In the genomic region with DNA sequence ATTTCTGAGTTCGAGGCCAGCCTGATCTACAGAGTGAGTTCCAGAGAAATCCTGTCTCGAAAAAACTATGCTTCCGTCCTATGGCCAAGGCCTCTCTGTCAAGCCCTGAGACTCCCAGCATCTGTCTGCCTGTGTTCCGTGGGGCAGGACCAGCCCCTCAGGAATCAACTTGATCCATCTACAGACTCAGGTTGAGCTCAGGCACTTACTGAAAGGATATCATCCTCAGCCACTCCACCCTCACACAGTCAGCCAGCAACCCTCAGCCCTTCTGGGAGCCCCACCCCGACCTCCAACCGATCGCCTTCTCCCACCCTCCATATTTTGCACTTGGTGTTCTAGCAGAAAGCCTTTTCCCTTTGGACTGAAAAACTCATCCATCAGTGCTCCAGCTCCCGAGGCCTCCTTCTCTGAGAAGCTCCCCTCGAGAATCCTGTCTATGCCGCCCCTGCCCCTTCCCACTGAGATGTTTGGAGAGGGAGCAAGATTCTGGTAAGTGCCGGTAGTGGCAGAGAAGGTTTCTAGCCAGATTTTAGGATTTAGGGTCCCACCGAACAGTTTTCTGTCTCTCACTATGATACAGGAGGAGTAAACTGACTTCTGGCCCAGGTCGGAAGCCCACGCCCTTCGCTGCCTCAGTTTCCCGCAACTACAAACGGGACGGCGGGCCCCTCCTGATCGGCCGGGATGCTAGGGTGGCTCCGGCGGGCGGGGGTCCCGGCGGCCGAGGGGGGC, we compare ENCODE assay signal across 8 mouse cellular contexts. TPM values are rescaled to one million over a fixed set of nuclear protein-coding genes. Genes with fewer than 3 reads are reported as not detected.
DNase-seq lines count a peak whose midpoint lies in the region; ATAC-seq lines count a peak whose summit lies in the region.

No protein-coding gene starts in this region.

- H3K4me3 ChIP-seq in megakaryocyte, embryonic 14.5 days (replicated peaks) = peak overlapping the region; percentile 96
- H3K4me3 ChIP-seq in forebrain, embryonic 12.5 days (replicated peaks) = peak overlapping the region; percentile 41
- peak overlapping the region; percentile 60 for H3K4me3 ChIP-seq in liver, embryonic 11.5 days (ENCODE audit: low read depth, low read length)
- H3K4me3 ChIP-seq in neural tube, embryonic 15.5 days (replicated peaks) = peak overlapping the region; percentile 45

- WGBS in forebrain, embryonic 12.5 days = 10% methylated on average over 27 of the region's 27 CpGs
- WGBS in liver, embryonic 11.5 days = 12% methylated on average over 27 of the region's 27 CpGs
- WGBS in neural tube, embryonic 15.5 days = 13% methylated on average over 27 of the region's 27 CpGs

- no peaks in the 10 kb centered on the region for H3K27me3 ChIP-seq in megakaryocyte, embryonic 14.5 days (replicated peaks)
- peaks cover 49% of the 10 kb centered on the region for H3K27me3 ChIP-seq in forebrain, embryonic 12.5 days
- peaks cover 8% of the 10 kb centered on the region for H3K27me3 ChIP-seq in liver, embryonic 11.5 days (replicated peaks; ENCODE audit: control insufficient read depth, insufficient read depth, low read length)
- H3K27me3 ChIP-seq in neural tube, embryonic 15.5 days (replicated peaks) = peaks cover 38% of the 10 kb centered on the region

- ATAC-seq in megakaryocyte, adult 5-6 weeks (ENCODE audit: poor library complexity, severe bottlenecking) = no peak
- ATAC-seq in forebrain, embryonic 12.5 days (ENCODE audit: low FRiP score) = no peak
- no peak for ATAC-seq in liver, embryonic 11.5 days (replicated peaks; ENCODE audit: low FRiP score)
- no peak for ATAC-seq in neural tube, embryonic 15.5 days (ENCODE audit: low FRiP score)

- DNase-seq in liver, embryonic 11.5 days (ENCODE audit: low spot score) = no peak
- DNase-seq in frontal cortex, postnatal 14 days (ENCODE audit: low spot score in 2 of 2) = no peak
- no peak for DNase-seq in layer of hippocampus, adult 8-10 months (ENCODE audit: low spot score in 2 of 2)
- no peak for DNase-seq in c-Kit-positive CD71-positive TER-119-positive erythroid progenitor cells, embryonic 14.5 days (ENCODE audit: low spot score)

- H3K9me3 ChIP-seq in megakaryocyte, embryonic 14.5 days = peaks cover 15% of the 10 kb centered on the region
- H3K9me3 ChIP-seq in forebrain, embryonic 12.5 days = peaks cover 3% of the 10 kb centered on the region; the same call in 1 of the 2 replicates
- peaks cover 3% of the 10 kb centered on the region for H3K9me3 ChIP-seq in liver, embryonic 11.5 days (ENCODE audit: control insufficient read depth, low read length)
- H3K9me3 ChIP-seq in neural tube, embryonic 15.5 days (replicated peaks) = no peaks in the 10 kb centered on the region

- H3K4me2 ChIP-seq in forebrain, embryonic 12.5 days = peak overlapping the region; percentile 54
- peak overlapping the region; percentile 93 for H3K4me2 ChIP-seq in liver, embryonic 11.5 days
- peak overlapping the region; percentile 62 for H3K4me2 ChIP-seq in neural tube, embryonic 15.5 days

- peak overlapping the region; percentile 33 for H3K9ac ChIP-seq in forebrain, embryonic 12.5 days
- H3K9ac ChIP-seq in liver, embryonic 11.5 days (ENCODE audit: low read depth, low read length) = peak overlapping the region; percentile 44
- H3K9ac ChIP-seq in neural tube, embryonic 15.5 days (replicated peaks) = peak overlapping the region; percentile 46

- peak overlapping the region; percentile 56 for H3K27ac ChIP-seq in forebrain, embryonic 12.5 days
- peak overlapping the region; percentile 68 for H3K27ac ChIP-seq in liver, embryonic 11.5 days (ENCODE audit: low read depth, low read length)
- peak overlapping the region; percentile 64 for H3K27ac ChIP-seq in neural tube, embryonic 15.5 days (replicated peaks)

- peaks cover 79% of the 10 kb centered on the region for H3K4me1 ChIP-seq in megakaryocyte, embryonic 14.5 days
- H3K4me1 ChIP-seq in forebrain, embryonic 12.5 days = peaks cover 44% of the 10 kb centered on the region
- H3K4me1 ChIP-seq in liver, embryonic 11.5 days (replicated peaks; ENCODE audit: control insufficient read depth, insufficient read depth, low read length) = peaks cover 46% of the 10 kb centered on the region
- peaks cover 40% of the 10 kb centered on the region for H3K4me1 ChIP-seq in neural tube, embryonic 15.5 days

- H3K36me3 ChIP-seq in megakaryocyte, embryonic 14.5 days (replicated peaks; ENCODE audit: low read length) = peaks cover 39% of the 10 kb centered on the region
- no peaks in the 10 kb centered on the region for H3K36me3 ChIP-seq in forebrain, embryonic 12.5 days (replicated peaks)
- H3K36me3 ChIP-seq in liver, embryonic 11.5 days (ENCODE audit: control insufficient read depth, insufficient read depth, low read length) = peaks cover 16% of the 10 kb centered on the region
- 0 out of 2 replicates have a peak, but pooled peaks cover 2% of the 10 kb centered on the region for H3K36me3 ChIP-seq in neural tube, embryonic 15.5 days

RNA-seq across cellular contexts. Expression of a gene that starts 0.4 kb away (rescaled TPM):
- polyA plus RNA-seq in megakaryocyte, embryonic 14.5 days (2012; ENCODE audit: insufficient read depth, low replicate concordance) = 1,011 and 1,303 TPM in 2 replicates
- 174 and 175 TPM in 2 replicates for total RNA-seq in megakaryocyte, adult 5-6 weeks (2015)
- 286 and 299 TPM in 2 replicates for total RNA-seq in megakaryocyte, adult 5-6 weeks (2017)
- 85.5 and 115 TPM in 2 replicates for polyA plus RNA-seq in forebrain, embryonic 12.5 days (2016; fragmentation: Nextera tagmentation; extraction: Ambion mirVana)
- 115 and 124 TPM in 2 replicates for polyA plus RNA-seq in liver, embryonic 11.5 days (2014; fragmentation: Nextera tagmentation; extraction: Ambion mirVana)
- 31.6 and 76.4 TPM in 2 replicates for polyA plus RNA-seq in neural tube, embryonic 15.5 days (2015; fragmentation: Nextera tagmentation; extraction: Ambion mirVana)
- 1 to 10 TPM; 5.3 to 9.8 (median 6.6) TPM for total RNA-seq in layer of hippocampus, adult 8-10 months (2022)

RNA-seq across cellular contexts. Expression of a gene that starts 3.8 kb away (rescaled TPM):
- polyA plus RNA-seq in megakaryocyte, embryonic 14.5 days (2012; ENCODE audit: insufficient read depth, low replicate concordance) = 293 and 686 TPM in 2 replicates
- total RNA-seq in megakaryocyte, adult 5-6 weeks (2015) = 51.6 and 52.2 TPM in 2 replicates
- 52.1 and 53.2 TPM in 2 replicates for total RNA-seq in megakaryocyte, adult 5-6 weeks (2017)
- 14.7 and 19.2 TPM in 2 replicates for polyA plus RNA-seq in forebrain, embryonic 12.5 days (2016; fragmentation: Nextera tagmentation; extraction: Ambion mirVana)
- 14.9 and 20.2 TPM in 2 replicates for polyA plus RNA-seq in liver, embryonic 11.5 days (2014; fragmentation: Nextera tagmentation; extraction: Ambion mirVana)
- polyA plus RNA-seq in neural tube, embryonic 15.5 days (2015; fragmentation: Nextera tagmentation; extraction: Ambion mirVana) = 21.3 and 24.7 TPM in 2 replicates
- total RNA-seq in layer of hippocampus, adult 8-10 months (2022) = 100 to 1,000 TPM; 111 to 119 (median 116) TPM

RNA-seq across cellular contexts. Expression of a gene that starts 8.4 kb away (rescaled TPM):
- 47.4 and 62.2 TPM in 2 replicates for polyA plus RNA-seq in megakaryocyte, embryonic 14.5 days (2012; ENCODE audit: insufficient read depth, low replicate concordance)
- total RNA-seq in megakaryocyte, adult 5-6 weeks (2015) = 32.6 and 34.7 TPM in 2 replicates
- 33.6 and 37.4 TPM in 2 replicates for total RNA-seq in megakaryocyte, adult 5-6 weeks (2017)
- polyA plus RNA-seq in forebrain, embryonic 12.5 days (2016; fragmentation: Nextera tagmentation; extraction: Ambion mirVana) = 5.8 and 5.9 TPM in 2 replicates
- 7.7 and 8.6 TPM in 2 replicates for polyA plus RNA-seq in liver, embryonic 11.5 days (2014; fragmentation: Nextera tagmentation; extraction: Ambion mirVana)
- polyA plus RNA-seq in neural tube, embryonic 15.5 days (2015; fragmentation: Nextera tagmentation; extraction: Ambion mirVana) = 5.2 and 5.6 TPM in 2 replicates
- total RNA-seq in layer of hippocampus, adult 8-10 months (2022) = 10 to 100 TPM; 12.4 to 13.6 (median 13.3) TPM

RNA-seq across cellular contexts. Expression of a gene that starts 17.4 kb away (rescaled TPM):
- polyA plus RNA-seq in megakaryocyte, embryonic 14.5 days (2012; ENCODE audit: insufficient read depth, low replicate concordance) = not detected in 2 replicates
- total RNA-seq in megakaryocyte, adult 5-6 weeks (2015) = not detected in 2 replicates
- total RNA-seq in megakaryocyte, adult 5-6 weeks (2017) = 0.18 TPM in 1 of 2 replicates, not detected in the other
- 0.46 TPM in 2 replicates for polyA plus RNA-seq in forebrain, embryonic 12.5 days (2016; fragmentation: Nextera tagmentation; extraction: Ambion mirVana)
- polyA plus RNA-seq in liver, embryonic 11.5 days (2014; fragmentation: Nextera tagmentation; extraction: Ambion mirVana) = 0.10 and 0.14 TPM in 2 replicates
- 0.32 and 0.33 TPM in 2 replicates for polyA plus RNA-seq in neural tube, embryonic 15.5 days (2015; fragmentation: Nextera tagmentation; extraction: Ambion mirVana)
- under 1 TPM in 2 of 4 experiments, not detected in 2; 0.19 to 0.20 TPM for total RNA-seq in layer of hippocampus, adult 8-10 months (2022)

RNA-seq across cellular contexts. Expression of a gene that starts 28.0 kb away (rescaled TPM):
- polyA plus RNA-seq in megakaryocyte, embryonic 14.5 days (2012; ENCODE audit: insufficient read depth, low replicate concordance) = 22.2 and 23.8 TPM in 2 replicates
- total RNA-seq in megakaryocyte, adult 5-6 weeks (2015) = 10.6 and 15.7 TPM in 2 replicates
- total RNA-seq in megakaryocyte, adult 5-6 weeks (2017) = 7.8 TPM in 2 replicates
- polyA plus RNA-seq in forebrain, embryonic 12.5 days (2016; fragmentation: Nextera tagmentation; extraction: Ambion mirVana) = 94.4 and 96.0 TPM in 2 replicates
- polyA plus RNA-seq in liver, embryonic 11.5 days (2014; fragmentation: Nextera tagmentation; extraction: Ambion mirVana) = 164 and 171 TPM in 2 replicates
- 94.4 and 104 TPM in 2 replicates for polyA plus RNA-seq in neural tube, embryonic 15.5 days (2015; fragmentation: Nextera tagmentation; extraction: Ambion mirVana)
- total RNA-seq in layer of hippocampus, adult 8-10 months (2022) = 10 to 100 TPM; 42.9 to 50.8 (median 48.6) TPM

Comparison
In these comparisons a context has a peak if more than half of its experiments do, and no peak if none do; other contexts are left out.
1. H3K4me3 ChIP-seq: peak in every context shown above with its lines; median percentile 96 in megakaryocyte, embryonic 14.5 days; 60 in liver, embryonic 11.5 days; 45 in neural tube, embryonic 15.5 days; 41 in forebrain, embryonic 12.5 days.
2. RNA of a gene that starts 3.8 kb away (polyA plus RNA-seq): 293 to 686 TPM in megakaryocyte, embryonic 14.5 days; 21.3 to 24.7 TPM in neural tube, embryonic 15.5 days, 14.9 to 20.2 TPM in liver, embryonic 11.5 days and 14.7 to 19.2 TPM in forebrain, embryonic 12.5 days; every median in the first group is over 10 times any median in the second.
3. Peak in every context shown above with its lines, with median percentiles within 50 percentile points of each other: H3K27ac ChIP-seq, H3K4me2 ChIP-seq and H3K9ac ChIP-seq.